Comparison of ENCODE assay signal across 8 mouse cellular contexts in the genomic region with DNA sequence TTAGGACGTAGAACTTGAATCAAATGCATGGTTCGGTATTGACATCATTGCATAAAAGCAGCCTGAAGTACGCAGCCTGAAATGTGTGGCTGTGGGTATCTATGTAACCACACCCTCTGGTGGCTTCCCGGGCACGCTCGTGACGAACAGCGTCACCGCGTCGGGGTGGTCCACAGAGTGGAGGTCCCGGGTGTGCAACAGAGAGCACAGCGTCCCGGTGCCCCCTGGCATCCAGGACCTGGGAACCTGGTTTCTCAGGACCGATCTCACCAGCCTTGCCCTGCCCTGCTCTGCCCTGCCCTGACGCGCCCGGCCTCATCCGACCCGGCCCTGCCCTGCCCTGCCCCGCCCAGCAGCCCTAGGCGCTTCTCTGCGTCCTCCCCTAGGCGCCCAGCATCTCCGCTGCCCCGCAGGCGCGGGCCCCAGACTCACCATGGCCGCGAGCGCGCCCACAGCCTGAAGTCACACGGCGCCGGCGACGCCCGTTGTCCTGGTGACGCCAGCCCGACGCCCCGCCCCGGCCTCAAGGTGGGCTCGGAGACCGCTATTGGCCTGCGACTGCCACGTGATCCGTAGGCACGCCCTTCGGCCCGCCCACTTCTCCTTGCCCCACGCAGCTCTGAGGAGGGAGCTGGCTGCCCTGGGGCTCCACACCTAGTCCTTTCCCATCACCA. TPM values are rescaled to one million over a fixed set of nuclear protein-coding genes. Genes with fewer than 3 reads are reported as not detected.
DNase-seq lines count a peak whose midpoint lies in the region; ATAC-seq and TF ChIP-seq lines count a peak whose summit lies in the region.

No protein-coding gene starts in this region.

- H3K4me1 ChIP-seq in embryonic facial prominence, embryonic 12.5 days: peaks cover 9% of the 10 kb centered on the region
- peaks cover 2% of the 10 kb centered on the region; the same call in 1 of the 2 replicates for H3K4me1 ChIP-seq in heart, adult 2 months (ENCODE audit: control insufficient read depth, insufficient read depth, low read length)
- H3K4me1 ChIP-seq in limb, embryonic 13.5 days: peaks cover 14% of the 10 kb centered on the region
- H3K4me1 ChIP-seq in midbrain, embryonic 15.5 days: peaks cover 16% of the 10 kb centered on the region

- WGBS in embryonic facial prominence, embryonic 12.5 days: under 1% methylated on average over 48 of the region's 52 CpGs
- WGBS in heart, adult 2 months: 2% methylated on average over 50 of the region's 52 CpGs
- 0% methylated on average over 49 of the region's 52 CpGs for WGBS in limb, embryonic 13.5 days
- WGBS in midbrain, embryonic 15.5 days: 1% methylated on average over 52 of the region's 52 CpGs

- DNase-seq in 3T3-L1 (ENCODE audit: low read depth, low spot score): peak; percentile 71
- DNase-seq in adrenal gland, postnatal 36 days: peak; percentile 54 to 65
- DNase-seq in heart, adult 2 months: peak; percentile 52 to 57
- peak; percentile 17 to 54 for DNase-seq in kidney, adult 8-10 months
- DNase-seq in spleen, adult 18-20 months: peak; percentile 20 to 36

- H3K79me2 ChIP-seq in heart, adult 2 months (replicated peaks; ENCODE audit: control insufficient read depth, insufficient read depth, low read length): no peaks in the 10 kb centered on the region

- TF ChIP-seq EP300 in heart, adult 2 months (IDR thresholded peaks at IDR 0.05; ENCODE audit: insufficient read depth, low read depth, low read length): no peak

- intact Hi-C loops in heart, adult 2 months (cut with DNase I): no loop called here

- no peaks in the 10 kb centered on the region for H3K9me3 ChIP-seq in embryonic facial prominence, embryonic 12.5 days
- H3K9me3 ChIP-seq in limb, embryonic 13.5 days: no peaks in the 10 kb centered on the region
- no peaks in the 10 kb centered on the region for H3K9me3 ChIP-seq in midbrain, embryonic 15.5 days

- H3K27me3 ChIP-seq in embryonic facial prominence, embryonic 12.5 days: no peaks in the 10 kb centered on the region
- H3K27me3 ChIP-seq in heart, adult 2 months (ENCODE audit: control insufficient read depth, insufficient read depth, low read length): peaks cover 4% of the 10 kb centered on the region; the same call in 1 of the 2 replicates
- H3K27me3 ChIP-seq in limb, embryonic 13.5 days: peaks cover 71% of the 10 kb centered on the region
- H3K27me3 ChIP-seq in midbrain, embryonic 15.5 days (replicated peaks): no peaks in the 10 kb centered on the region

- H3K27ac ChIP-seq in embryonic facial prominence, embryonic 12.5 days: no peak overlapping the region
- H3K27ac ChIP-seq in heart, adult 2 months: no peak overlapping the region
- no peak overlapping the region; the same call in 1 of the 2 replicates for H3K27ac ChIP-seq in limb, embryonic 13.5 days
- H3K27ac ChIP-seq in midbrain, embryonic 15.5 days: peak overlapping the region; percentile 88

- H3K4me2 ChIP-seq in embryonic facial prominence, embryonic 12.5 days (replicated peaks): peak overlapping the region; percentile 86
- H3K4me2 ChIP-seq in limb, embryonic 13.5 days (replicated peaks): peak overlapping the region; percentile 92
- H3K4me2 ChIP-seq in midbrain, embryonic 15.5 days: peak overlapping the region; percentile 77

- H3K9ac ChIP-seq in embryonic facial prominence, embryonic 12.5 days: peak overlapping the region; percentile 64
- peak overlapping the region; percentile 57 for H3K9ac ChIP-seq in heart, adult 2 months (ENCODE audit: low read depth, low read length)
- H3K9ac ChIP-seq in limb, embryonic 13.5 days: peak overlapping the region; percentile 74
- peak overlapping the region; percentile 84 for H3K9ac ChIP-seq in midbrain, embryonic 15.5 days

- peak overlapping the region; percentile 69 for H3K4me3 ChIP-seq in embryonic facial prominence, embryonic 12.5 days
- peak overlapping the region; percentile 51 for H3K4me3 ChIP-seq in heart, adult 2 months
- peak overlapping the region; percentile 66 for H3K4me3 ChIP-seq in limb, embryonic 13.5 days
- H3K4me3 ChIP-seq in midbrain, embryonic 15.5 days: peak overlapping the region; percentile 93

- TF ChIP-seq POLR2A in heart, adult 2 months (IDR thresholded peaks at IDR 0.05; ENCODE audit: insufficient read depth, low read depth, low read length): no peak

- no peak for TF ChIP-seq CTCF in heart, adult 2 months (IDR thresholded peaks at IDR 0.05)

- no peaks in the 10 kb centered on the region for H3K36me3 ChIP-seq in embryonic facial prominence, embryonic 12.5 days
- no peaks in the 10 kb centered on the region for H3K36me3 ChIP-seq in heart, adult 2 months (ENCODE audit: control insufficient read depth, insufficient read depth, low read length)
- H3K36me3 ChIP-seq in limb, embryonic 13.5 days: no peaks in the 10 kb centered on the region
- no peaks in the 10 kb centered on the region for H3K36me3 ChIP-seq in midbrain, embryonic 15.5 days (replicated peaks)

- ATAC-seq in embryonic facial prominence, embryonic 12.5 days (ENCODE audit: insufficient number of reproducible peaks, insufficient read depth, low FRiP score, low TSS enrichment): peak; percentile 91
- peak; percentile 94 for ATAC-seq in limb, embryonic 13.5 days (ENCODE audit: low FRiP score, low read depth)
- peak; percentile 98 for ATAC-seq in midbrain, embryonic 15.5 days (replicated peaks)

RNA-seq across cellular contexts. Expression of a gene that starts 19.6 kb away (rescaled TPM):
- total RNA-seq in adrenal gland, postnatal 36 days (2021): 1 to 10 TPM in 1 of 2 experiments, under 1 TPM in 1; 0.63 to 1.4 TPM
- 8.3 and 8.6 TPM in 2 replicates for polyA plus RNA-seq in embryonic facial prominence, embryonic 12.5 days (2016; fragmentation: Nextera tagmentation; extraction: Ambion mirVana)
- total RNA-seq in heart, adult 2 months (2021): under 1 TPM; 0.44 to 0.91 TPM
- 1.4 and 1.5 TPM in 2 replicates for polyA plus RNA-seq in heart, adult 2 months (2012; rRNA removed)
- 7.6 and 7.7 TPM in 2 replicates for polyA plus RNA-seq in limb, embryonic 13.5 days (2015; fragmentation: Nextera tagmentation; extraction: Ambion mirVana)
- 28.9 and 31.2 TPM in 2 replicates for polyA plus RNA-seq in midbrain, embryonic 15.5 days (2015; fragmentation: Nextera tagmentation; extraction: Ambion mirVana)

RNA-seq across cellular contexts. Expression of a gene that starts 30.5 kb away (rescaled TPM):
- under 1 TPM; 0.20 to 0.26 TPM for total RNA-seq in adrenal gland, postnatal 36 days (2021)
- polyA plus RNA-seq in embryonic facial prominence, embryonic 12.5 days (2016; fragmentation: Nextera tagmentation; extraction: Ambion mirVana): 6.4 and 9.2 TPM in 2 replicates
- 1 to 10 TPM; 1.5 to 2.2 TPM for total RNA-seq in heart, adult 2 months (2021)
- polyA plus RNA-seq in heart, adult 2 months (2012; rRNA removed): 1.5 and 2.1 TPM in 2 replicates
- 29.7 and 32.1 TPM in 2 replicates for polyA plus RNA-seq in limb, embryonic 13.5 days (2015; fragmentation: Nextera tagmentation; extraction: Ambion mirVana)
- polyA plus RNA-seq in midbrain, embryonic 15.5 days (2015; fragmentation: Nextera tagmentation; extraction: Ambion mirVana): 0.50 and 0.59 TPM in 2 replicates
